Mouse (Mus musculus) frontal cortex, postnatal 36 days (tissue): ENCODE measurements around the gene Mta3.
A peak's percentile ranks its signal among the peaks of the same experiment; 100 is the strongest.
"Not testable (repeated sequence)": the region's sequence is repeated elsewhere in the genome, so short reads cannot be mapped to it uniquely, and the experiment has no call there.

Experiments
- DNase-seq, 2 experiments: peaks; one replicate each; pipeline ENCODE4 v3.0.0; 2022; ENCODE audit warnings: low spot score in 2 of 2

Gene Mta3

GRCm38 (mm10) chr17:83708256-83708655 lies 2.3 kb downstream of the Mta3 start:
- DNase-seq, result no peak

GRCm38 (mm10) chr17:83708891-83709290 lies 2.9 kb downstream of the Mta3 start:
- DNase-seq, result no peak

- DNase-seq, result not testable (repeated sequence)
Observed at GRCm38 (mm10) chr17:83709517-83709916, 3.6 kb downstream of the Mta3 start.

- DNase-seq, result no peak
Observed at GRCm38 (mm10) chr17:83710639-83711038, 4.7 kb downstream of the Mta3 start.

- DNase-seq, result no peak
Observed at GRCm38 (mm10) chr17:83712341-83712740, 6.4 kb downstream of the Mta3 start.

- DNase-seq, result no peak
Observed at GRCm38 (mm10) chr17:83720449-83720848, 14.5 kb downstream of the Mta3 start.

- no peak for DNase-seq
Observed at GRCm38 (mm10) chr17:83721157-83721556, 15.2 kb downstream of the Mta3 start.

- no peak for DNase-seq
Observed at GRCm38 (mm10) chr17:83723064-83723463, 17.1 kb downstream of the Mta3 start.

- no peak for DNase-seq
Observed at GRCm38 (mm10) chr17:83726496-83726895, 20.5 kb downstream of the Mta3 start.

- no peak for DNase-seq
Observed at GRCm38 (mm10) chr17:83727707-83728106, 21.7 kb downstream of the Mta3 start.

GRCm38 (mm10) chr17:83729029-83729428 lies 23.1 kb downstream of the Mta3 start:
- no peak for DNase-seq

GRCm38 (mm10) chr17:83730123-83730522 lies 24.2 kb downstream of the Mta3 start:
- DNase-seq, result no peak

- peak; percentile 45 to 49 for DNase-seq
Observed at GRCm38 (mm10) chr17:83732166-83732629, 26.2 kb downstream of the Mta3 start.

- peak in 1 of 2 experiments; percentile 42 for DNase-seq
Observed at GRCm38 (mm10) chr17:83732801-83733200, 26.8 kb downstream of the Mta3 start.

GRCm38 (mm10) chr17:83736701-83737100 lies 30.7 kb downstream of the Mta3 start:
- no peak for DNase-seq

GRCm38 (mm10) chr17:83737775-83738174 lies 31.8 kb downstream of the Mta3 start:
- DNase-seq, result no peak

GRCm38 (mm10) chr17:83740135-83740676 lies 34.2 kb downstream of the Mta3 start:
- DNase-seq, result no peak

- no peak for DNase-seq
Observed at GRCm38 (mm10) chr17:83741243-83741642, 35.3 kb downstream of the Mta3 start.

- no peak for DNase-seq
Observed at GRCm38 (mm10) chr17:83744231-83744824, 38.4 kb downstream of the Mta3 start.

- DNase-seq, result no peak
Observed at GRCm38 (mm10) chr17:83747405-83748160, 41.6 kb downstream of the Mta3 start.

- no peak for DNase-seq
Observed at GRCm38 (mm10) chr17:83750216-83750950, 44.4 kb downstream of the Mta3 start.
